Mouse (Mus musculus): Measurements from ENCODE around the gene Arl5c. TPM values are rescaled to one million over a fixed set of nuclear protein-coding genes. Genes with fewer than 3 reads are reported as not detected.
A peak's percentile ranks its signal among the peaks of the same experiment; 100 is the strongest.

Arl5c gene
- polyA plus RNA-seq, 1 experiment from 2014 or later, result 8.4 TPM

DNA sequence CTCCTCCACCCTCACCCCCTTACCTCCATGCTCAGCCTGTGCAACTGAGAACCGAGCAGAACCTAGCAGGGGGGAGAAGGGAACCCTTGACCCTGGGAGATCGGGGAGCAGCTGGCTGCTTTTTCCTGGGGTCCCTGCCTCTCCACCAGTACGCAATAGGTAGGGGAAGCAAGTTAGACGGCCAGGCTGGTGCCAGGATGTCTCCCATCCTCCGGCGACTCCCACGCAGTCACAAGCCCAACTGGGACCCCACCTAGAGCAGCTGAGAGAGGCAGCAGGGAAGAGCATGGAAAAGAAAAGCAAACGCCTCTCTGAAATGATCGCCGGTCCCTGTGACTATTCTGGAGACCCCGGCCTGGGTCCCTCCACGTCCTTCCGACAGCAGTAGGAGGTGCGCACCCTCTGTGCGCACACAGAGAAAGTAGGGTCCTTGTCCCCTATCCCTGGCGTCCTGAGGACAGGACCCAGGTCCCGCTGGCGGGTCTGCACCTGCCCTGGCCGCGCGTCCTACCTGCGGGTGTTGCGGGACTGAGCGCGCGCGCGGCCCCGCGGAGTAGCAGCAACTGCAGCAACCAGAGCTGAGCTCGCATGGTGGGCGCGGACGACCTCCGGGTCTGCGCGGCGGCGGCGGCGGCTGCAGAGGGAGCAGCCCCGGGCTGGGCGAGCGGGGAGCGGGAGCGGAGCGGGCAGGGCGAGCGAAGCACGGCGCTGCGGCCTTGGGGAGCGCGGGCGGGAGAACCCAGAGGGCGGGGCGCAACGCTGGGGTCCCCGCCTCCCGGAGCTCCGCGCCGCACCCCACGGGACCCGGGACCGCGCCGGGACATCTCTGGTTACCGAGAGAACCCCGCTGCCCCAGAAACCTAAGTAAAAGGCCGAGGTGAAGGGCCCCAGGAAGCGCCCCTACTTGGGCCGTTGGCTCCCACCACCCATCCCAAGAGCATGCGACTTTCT, 10.0 kb downstream of the Arl5c start, which contains the start of gene Plxdc1:
TSS of gene Plxdc1 (minus strand) at position 718 of the 951 bp plus-strand sequence.
- Histone ChIP-seq H3K36me3 (no peaks in the 10 kb centered on the region), H3K4me2 (peak within 1 kb of the TSS; percentile 81), H3K27me3 (peaks cover 34% of the 10 kb centered on the region), H3K4me3 (peak within 1 kb of the TSS; percentile 71), H3K9ac (peak within 1 kb of the TSS; percentile 69), H3K27ac (replicated peaks) (no peak within 1 kb of the TSS), H3K4me1 (replicated peaks) (peaks cover 30% of the 10 kb centered on the region), H3K9me3 (no peaks in the 10 kb centered on the region)
- WGBS, result 2% methylated on average over 71 of the region's 74 CpGs
- no peak for ATAC-seq (ENCODE audit: low read depth)

DNA sequence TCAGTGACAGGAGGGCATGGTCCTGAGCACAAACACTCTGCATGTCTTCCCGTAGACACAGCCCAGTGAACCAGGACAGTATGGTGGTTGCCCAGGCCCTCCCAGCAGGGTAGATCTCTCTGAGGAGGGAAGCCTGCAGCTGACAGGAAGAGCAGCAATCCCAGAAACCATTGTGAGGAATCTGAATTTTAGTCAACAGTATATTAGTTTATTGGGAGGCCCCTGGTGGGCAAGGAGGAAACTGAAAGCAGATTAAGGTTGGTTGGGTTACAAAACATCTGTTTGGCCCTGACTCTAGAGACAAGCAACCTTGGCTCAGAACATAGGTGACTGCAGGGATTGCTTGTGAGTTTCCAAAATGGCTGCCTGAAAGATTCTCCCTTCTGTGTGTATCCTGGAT, 12.0 kb downstream of the Arl5c start:
- H3K9ac ChIP-seq, result no peak overlapping the region
- H3K27ac ChIP-seq (replicated peaks), result no peak overlapping the region
- H3K36me3 ChIP-seq, result no peaks in the 10 kb centered on the region
- peaks cover 20% of the 10 kb centered on the region for H3K4me1 ChIP-seq (replicated peaks)
- ATAC-seq (ENCODE audit: low read depth), result no peak
- H3K27me3 ChIP-seq, result peaks cover 34% of the 10 kb centered on the region
- 87% methylated on average over 1 of the region's 1 CpGs for WGBS
- H3K9me3 ChIP-seq, result no peaks in the 10 kb centered on the region
- no peak overlapping the region for H3K4me3 ChIP-seq
- no peak overlapping the region for H3K4me2 ChIP-seq

DNA sequence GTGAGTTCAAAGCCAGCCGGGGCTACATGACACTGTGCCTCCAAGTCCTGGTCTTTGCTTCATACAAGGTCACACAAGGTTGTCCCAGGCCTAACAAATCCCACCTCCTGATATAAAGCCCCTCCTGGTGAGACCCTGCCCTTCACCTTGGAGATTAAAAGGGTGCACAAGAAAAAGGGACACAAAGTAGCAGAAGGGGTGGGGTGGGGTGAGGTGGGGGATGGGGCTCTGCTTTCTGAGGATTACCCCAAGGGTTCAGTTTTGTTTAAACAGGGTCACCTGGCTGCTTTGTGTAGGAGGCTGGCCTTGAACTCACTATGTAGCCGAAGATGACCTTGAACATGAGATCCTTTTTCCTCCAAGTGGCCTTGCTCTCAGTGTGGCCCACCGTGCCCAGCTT, 12.5 kb downstream of the Arl5c start:
- peaks cover 34% of the 10 kb centered on the region for H3K27me3 ChIP-seq
- no peak for ATAC-seq (ENCODE audit: low read depth)
- 95% methylated on average over 3 of the region's 3 CpGs for whole genome bisulfite sequencing
- no peak overlapping the region for H3K9ac ChIP-seq
- no peak overlapping the region for H3K4me2 ChIP-seq
- no peak overlapping the region for H3K4me3 ChIP-seq
- no peak overlapping the region for H3K27ac ChIP-seq (replicated peaks)
- H3K9me3 ChIP-seq, result no peaks in the 10 kb centered on the region
- H3K36me3 ChIP-seq, result no peaks in the 10 kb centered on the region
- peaks cover 20% of the 10 kb centered on the region for H3K4me1 ChIP-seq (replicated peaks)

DNA sequence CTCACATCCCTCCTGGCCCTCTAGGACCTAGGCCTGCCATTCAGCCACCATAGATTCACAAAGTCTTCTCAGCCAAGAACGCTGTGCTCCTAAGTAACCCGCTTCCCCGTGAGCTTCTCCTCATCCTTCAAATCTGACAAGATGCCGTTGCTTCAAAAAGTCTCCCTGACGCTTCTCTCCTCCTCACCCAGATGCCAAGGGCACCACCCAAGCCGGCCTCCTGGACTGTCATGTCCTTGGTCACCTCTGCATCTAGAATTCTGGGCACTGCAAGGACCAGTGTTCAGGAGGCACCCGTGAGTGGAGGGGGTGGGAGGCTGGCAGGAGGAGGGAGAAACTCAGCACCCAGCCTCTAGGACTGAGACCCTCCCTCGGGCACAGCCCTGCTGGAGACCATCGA, 13.3 kb downstream of the Arl5c start:
- H3K4me3 ChIP-seq, result no peak overlapping the region
- H3K4me2 ChIP-seq, result no peak overlapping the region
- no peak overlapping the region for H3K9ac ChIP-seq
- ATAC-seq (ENCODE audit: low read depth), result no peak
- H3K4me1 ChIP-seq (replicated peaks), result peaks cover 20% of the 10 kb centered on the region
- no peaks in the 10 kb centered on the region for H3K36me3 ChIP-seq
- H3K9me3 ChIP-seq, result no peaks in the 10 kb centered on the region
- peaks cover 34% of the 10 kb centered on the region for H3K27me3 ChIP-seq
- WGBS, result 88% methylated on average over 9 of the region's 9 CpGs
- H3K27ac ChIP-seq (replicated peaks), result no peak overlapping the region

DNA sequence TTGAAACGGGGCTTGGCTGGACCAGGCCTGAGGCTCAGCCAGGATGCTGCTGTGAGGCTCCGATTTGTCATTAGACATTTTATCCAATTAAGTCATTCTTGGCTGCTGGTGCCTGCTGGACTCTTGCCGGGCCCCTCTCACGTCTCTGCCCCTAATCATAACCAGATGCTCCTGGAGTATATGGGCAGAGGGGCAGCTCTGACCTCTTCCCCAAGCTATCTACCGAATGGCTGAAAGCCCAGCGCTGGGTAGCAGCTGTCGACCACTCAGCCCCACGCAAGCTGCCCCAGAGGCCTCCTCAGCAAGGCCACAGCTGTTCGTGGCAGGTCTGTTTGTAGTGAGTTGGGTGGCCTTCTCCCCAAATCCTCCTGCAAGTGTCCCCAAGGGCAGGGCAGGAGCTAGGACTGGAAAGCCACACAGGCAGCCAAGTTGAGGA, 15.4 kb downstream of the Arl5c start:
- Histone ChIP-seq H3K4me1 (replicated peaks) (0 out of 2 replicates have a peak, but pooled peaks cover 6% of the 10 kb centered on the region), H3K9ac (no peak overlapping the region), H3K36me3 (no peaks in the 10 kb centered on the region), H3K4me2 (no peak overlapping the region), H3K9me3 (no peaks in the 10 kb centered on the region), H3K27me3 (peaks cover 17% of the 10 kb centered on the region), H3K4me3 (no peak overlapping the region), H3K27ac (replicated peaks) (0 out of 2 replicates have a peak overlapping the region, but pooled peaks have one; percentile 2)
- 42% methylated on average over 9 of the region's 9 CpGs for WGBS
- ATAC-seq (ENCODE audit: low read depth), result no peak

DNA sequence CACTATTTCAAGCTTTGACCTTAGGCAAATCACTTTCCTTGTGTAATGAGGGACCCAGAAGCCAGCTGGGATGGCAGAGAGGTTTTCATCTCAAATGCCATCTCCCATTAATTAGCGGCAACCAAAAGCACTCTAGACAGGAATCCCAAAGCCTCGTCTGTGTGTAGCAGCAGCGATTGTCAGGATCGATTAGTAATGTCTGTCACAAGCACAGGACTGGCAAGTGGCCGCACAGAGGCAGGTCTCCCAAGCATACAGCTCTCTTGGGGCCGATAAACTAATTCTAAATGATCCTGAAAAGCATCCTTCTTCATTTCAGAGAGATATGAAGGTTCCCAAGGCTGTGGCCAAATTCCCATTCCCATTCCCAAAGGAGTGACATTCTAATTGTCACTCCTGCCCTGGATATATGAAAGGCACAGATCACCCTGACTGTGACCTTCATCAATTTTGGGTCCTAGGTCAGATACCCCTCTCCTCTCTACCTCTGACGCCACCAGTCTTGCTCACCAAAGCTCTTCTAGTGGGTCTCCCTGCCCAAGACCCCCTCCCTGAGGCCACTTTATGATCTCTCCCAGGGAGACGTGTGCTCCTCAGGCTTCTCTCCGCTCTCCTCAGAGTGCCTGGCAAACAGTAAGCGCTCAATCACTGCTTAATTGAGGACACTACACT, 16.0 kb downstream of the Arl5c start:
- Histone ChIP-seq H3K4me1 (replicated peaks) (0 out of 2 replicates have a peak, but pooled peaks cover 6% of the 10 kb centered on the region), H3K36me3 (no peaks in the 10 kb centered on the region), H3K9me3 (no peaks in the 10 kb centered on the region), H3K27ac (replicated peaks) (0 out of 2 replicates have a peak overlapping the region, but pooled peaks have one; percentile 2), H3K4me2 (no peak overlapping the region), H3K9ac (no peak overlapping the region), H3K4me3 (no peak overlapping the region), H3K27me3 (peaks cover 11% of the 10 kb centered on the region)
- no peak for ATAC-seq (ENCODE audit: low read depth)
- WGBS, result 62% methylated on average over 10 of the region's 10 CpGs

DNA sequence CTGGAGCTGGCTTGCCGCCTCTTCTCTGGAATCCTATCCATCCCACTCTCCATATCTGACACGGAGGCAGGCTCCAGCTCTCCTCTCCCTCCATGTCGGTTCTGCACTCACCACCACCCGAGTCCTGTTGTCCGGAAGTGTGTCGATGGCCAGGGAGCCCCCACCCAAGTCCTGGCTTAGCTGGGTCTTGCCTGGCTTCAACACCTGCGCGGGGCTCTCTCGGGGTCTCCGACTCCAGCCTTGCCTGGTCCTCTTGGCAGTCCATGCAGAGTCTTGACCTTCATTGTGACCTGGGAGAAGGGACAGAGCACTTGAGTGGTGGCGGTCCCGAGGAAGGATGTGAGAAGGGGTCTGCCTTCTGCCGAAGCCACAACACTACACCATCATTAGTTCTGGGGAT, 17.6 kb downstream of the Arl5c start:
- Histone ChIP-seq H3K27ac (replicated peaks) (no peak overlapping the region), H3K36me3 (no peaks in the 10 kb centered on the region), H3K27me3 (no peaks in the 10 kb centered on the region; the same call in 1 of the 2 replicates), H3K9me3 (no peaks in the 10 kb centered on the region), H3K4me1 (replicated peaks) (0 out of 2 replicates have a peak, but pooled peaks cover 6% of the 10 kb centered on the region), H3K4me2 (no peak overlapping the region), H3K9ac (no peak overlapping the region), H3K4me3 (no peak overlapping the region)
- WGBS, result 87% methylated on average over 13 of the region's 13 CpGs
- ATAC-seq (ENCODE audit: low read depth), result no peak

DNA sequence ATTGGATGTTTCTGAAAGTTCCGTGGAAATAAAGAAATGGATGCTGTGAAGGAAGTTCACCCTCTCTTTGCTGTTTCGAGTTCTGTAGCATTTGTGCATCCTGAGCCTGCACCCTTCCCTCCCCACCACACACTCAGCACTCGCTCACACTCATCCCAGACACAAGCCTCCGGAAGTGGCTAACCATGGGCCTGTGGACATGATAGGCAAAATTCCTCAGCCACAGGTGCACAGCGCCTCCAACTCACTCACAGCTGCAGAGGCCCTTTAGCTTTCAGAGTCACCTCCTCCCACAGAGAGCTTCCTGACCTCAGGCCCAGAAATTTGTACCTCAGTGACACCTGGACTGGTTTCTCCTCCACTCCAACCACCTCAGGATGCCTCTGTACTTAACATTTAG, 18.2 kb downstream of the Arl5c start:
- H3K36me3 ChIP-seq, result no peaks in the 10 kb centered on the region
- no peak overlapping the region for H3K4me2 ChIP-seq
- no peak overlapping the region for H3K4me3 ChIP-seq
- H3K9ac ChIP-seq, result no peak overlapping the region
- ATAC-seq (ENCODE audit: low read depth), result no peak
- no peak overlapping the region for H3K27ac ChIP-seq (replicated peaks)
- no peaks in the 10 kb centered on the region; the same call in 1 of the 2 replicates for H3K27me3 ChIP-seq
- 83% methylated on average over 5 of the region's 5 CpGs for WGBS
- no peaks in the 10 kb centered on the region for H3K9me3 ChIP-seq
- H3K4me1 ChIP-seq (replicated peaks), result 0 out of 2 replicates have a peak, but pooled peaks cover 6% of the 10 kb centered on the region

DNA sequence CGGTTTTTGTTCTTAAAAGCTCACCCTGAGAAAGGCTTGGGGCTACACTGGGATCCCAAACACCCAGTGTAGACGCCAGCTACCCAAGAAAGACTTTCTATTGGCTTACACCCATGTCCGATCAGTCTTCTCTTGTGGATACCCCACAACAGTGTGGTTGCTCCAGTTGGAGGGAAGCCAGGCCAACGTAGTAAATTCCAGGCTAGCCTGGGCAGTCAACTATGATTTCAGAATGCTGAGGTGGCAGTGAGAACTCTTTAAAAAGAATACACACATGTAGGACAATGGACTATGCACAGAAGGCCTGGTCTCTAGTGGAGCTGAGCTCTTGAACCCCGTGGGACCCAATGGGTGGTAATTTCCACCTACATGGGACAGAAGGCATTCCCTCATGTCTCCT, 21.2 kb downstream of the Arl5c start:
- no peaks in the 10 kb centered on the region for H3K36me3 ChIP-seq
- no peaks in the 10 kb centered on the region for H3K4me1 ChIP-seq (replicated peaks)
- no peaks in the 10 kb centered on the region for H3K9me3 ChIP-seq
- no peak overlapping the region for H3K4me2 ChIP-seq
- H3K4me3 ChIP-seq, result no peak overlapping the region
- H3K27me3 ChIP-seq, result no peaks in the 10 kb centered on the region
- 86% methylated on average over 5 of the region's 5 CpGs for WGBS
- no peak overlapping the region for H3K27ac ChIP-seq (replicated peaks)
- no peak for ATAC-seq (ENCODE audit: low read depth)
- H3K9ac ChIP-seq, result no peak overlapping the region

DNA sequence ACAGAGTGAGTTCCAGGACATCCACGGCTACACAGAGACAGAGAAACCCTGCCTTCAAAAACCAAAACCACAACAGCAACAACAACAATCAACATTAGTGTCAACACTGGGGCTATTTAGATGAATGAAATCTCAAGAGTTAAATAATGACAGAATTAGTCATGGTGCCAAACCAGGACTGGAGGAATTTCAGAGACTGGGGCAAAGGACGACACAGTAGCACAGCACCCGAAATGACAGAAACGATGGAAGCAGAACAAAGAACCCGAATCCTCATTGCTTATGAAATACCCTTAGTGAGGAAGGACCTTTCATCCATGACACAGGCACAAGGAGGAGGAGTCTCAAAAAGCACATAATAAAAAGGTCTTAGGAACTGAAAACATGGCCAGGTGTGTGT, 21.8 kb downstream of the Arl5c start:
- no peaks in the 10 kb centered on the region for H3K27me3 ChIP-seq
- WGBS, result 83% methylated on average over 5 of the region's 5 CpGs
- H3K4me3 ChIP-seq, result no peak overlapping the region
- no peaks in the 10 kb centered on the region for H3K36me3 ChIP-seq
- no peak overlapping the region for H3K4me2 ChIP-seq
- H3K27ac ChIP-seq (replicated peaks), result no peak overlapping the region
- H3K9me3 ChIP-seq, result no peaks in the 10 kb centered on the region
- H3K4me1 ChIP-seq (replicated peaks), result no peaks in the 10 kb centered on the region
- no peak overlapping the region for H3K9ac ChIP-seq
- no peak for ATAC-seq (ENCODE audit: low read depth)

DNA sequence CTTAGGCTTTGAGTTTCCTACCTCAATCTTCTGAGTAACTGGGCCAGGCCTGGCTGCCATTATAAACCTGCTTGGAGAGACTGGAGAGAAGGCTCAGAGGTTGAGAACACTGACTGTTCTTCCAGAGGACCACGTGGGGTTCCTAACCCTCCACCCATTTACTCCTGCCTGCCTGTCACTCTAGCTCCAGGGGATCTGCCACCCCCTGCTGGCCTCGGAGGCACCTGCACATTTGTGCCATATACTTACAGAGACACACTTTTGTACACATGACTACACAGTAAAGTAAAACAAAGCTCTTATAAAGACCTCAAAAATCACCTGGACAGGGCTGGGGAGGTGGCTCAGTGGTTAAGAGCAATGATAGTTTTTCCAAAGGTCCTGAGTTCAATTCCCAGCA, 23.5 kb downstream of the Arl5c start:
- WGBS, result 69% methylated on average over 2 of the region's 2 CpGs
- Histone ChIP-seq H3K4me2 (no peak overlapping the region), H3K27ac (replicated peaks) (no peak overlapping the region), H3K36me3 (no peaks in the 10 kb centered on the region), H3K27me3 (no peaks in the 10 kb centered on the region; the same call in 1 of the 2 replicates), H3K4me3 (no peak overlapping the region), H3K9ac (no peak overlapping the region), H3K4me1 (replicated peaks) (no peaks in the 10 kb centered on the region), H3K9me3 (no peaks in the 10 kb centered on the region)
- no peak for ATAC-seq (ENCODE audit: low read depth)

DNA sequence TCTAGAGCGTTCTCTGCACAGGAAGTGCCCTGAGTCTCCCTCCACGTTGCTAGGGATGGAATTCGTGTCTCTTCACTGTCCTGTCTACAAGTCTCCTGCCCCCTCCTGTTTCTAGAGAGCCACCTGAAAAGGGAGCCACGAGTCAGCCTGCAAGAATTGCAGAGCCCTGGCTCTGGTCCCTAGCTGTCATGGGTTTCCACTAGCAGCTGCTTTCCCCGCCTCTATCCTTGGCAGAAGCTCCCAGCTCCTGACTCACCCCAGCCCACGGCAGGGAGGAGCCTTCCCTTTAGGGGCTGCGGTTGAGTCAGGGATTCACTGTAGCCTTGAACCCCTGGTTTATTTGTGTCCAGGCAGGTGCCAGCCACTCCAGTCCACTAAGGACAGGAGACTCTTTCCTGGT, 24.7 kb downstream of the Arl5c start:
- 49% methylated on average over 7 of the region's 7 CpGs for WGBS
- ATAC-seq (ENCODE audit: low read depth), result no peak
- no peak overlapping the region for H3K27ac ChIP-seq (replicated peaks)
- no peaks in the 10 kb centered on the region for H3K36me3 ChIP-seq
- H3K4me1 ChIP-seq (replicated peaks), result 0 out of 2 replicates have a peak, but pooled peaks cover 8% of the 10 kb centered on the region
- no peak overlapping the region for H3K4me3 ChIP-seq
- no peak overlapping the region for H3K9ac ChIP-seq
- H3K9me3 ChIP-seq, result no peaks in the 10 kb centered on the region
- no peaks in the 10 kb centered on the region; the same call in 1 of the 2 replicates for H3K27me3 ChIP-seq
- H3K4me2 ChIP-seq, result no peak overlapping the region

All from neural tube, embryonic 13.5 days (tissue).